Mouse (Mus musculus) spleen, adult 2 months (tissue): Measurements from ENCODE around the gene Adcy5.

Source experiments
- CTCF ChIP-seq: fragments of 200-500 bp; IDR thresholded peaks from 2 replicates; pipeline ENCODE4 v1.5.1; 2011; ENCODE audit warnings: mild to moderate bottlenecking, inconsistent platforms; ENCODE audit not compliant: insufficient read depth, insufficient read length, insufficient replicate concordance; ENCODE audit errors: extremely low read depth
- POLR2A ChIP-seq: fragments of 200-500 bp; IDR thresholded peaks from 2 replicates; pipeline ENCODE4 v1.6.1; 2011; ENCODE audit warnings: low read depth, low read length, inconsistent platforms

DNA sequence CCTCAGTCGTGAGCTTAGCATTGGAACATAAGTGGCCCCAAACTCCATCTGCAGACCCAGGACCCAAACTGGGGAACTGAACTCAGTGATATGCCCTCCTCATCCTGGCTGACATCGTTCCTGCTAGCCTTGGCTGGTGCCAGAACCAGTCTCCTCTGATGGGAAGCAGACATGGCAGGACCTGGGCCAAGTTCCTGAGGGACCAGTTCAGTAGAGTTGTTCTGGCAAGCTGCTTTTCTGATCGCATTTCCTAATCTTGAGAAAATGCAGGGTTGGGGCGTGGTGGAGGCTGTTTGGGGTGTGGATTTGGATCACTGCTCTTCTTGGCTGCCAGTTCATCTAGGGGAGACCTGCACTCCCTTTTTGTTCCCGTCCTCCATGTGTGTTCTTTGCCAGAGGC is 143.1 kb downstream of the Adcy5 start:
- TF ChIP-seq POLR2A (no peak), CTCF (no peak)
